Mouse (Mus musculus) activated CD4-positive, CD25-positive, alpha-beta regulatory T cell, adult 9 weeks (primary cell): ENCODE data around the gene Mdh2. TPM values are rescaled to one million over a fixed set of nuclear protein-coding genes. Genes with fewer than 3 reads are reported as not detected.

Experiments
- polyA plus RNA-seq: library from polyadenylated mRNA; unstranded; fragments of 100-300 nt; shearing (Covaris generic); gene quantifications from one replicate; pipeline ENCODE4 v1.2.1, GENCODE M21; 2017

The Mdh2 gene
- polyA plus RNA-seq: 545 TPM

GRCm38 (mm10) chr5:135778471-135779445, at the start of gene Mdh2:
Gene Mdh2, plus strand, starts transcription at chr5:135778480.

DNA sequence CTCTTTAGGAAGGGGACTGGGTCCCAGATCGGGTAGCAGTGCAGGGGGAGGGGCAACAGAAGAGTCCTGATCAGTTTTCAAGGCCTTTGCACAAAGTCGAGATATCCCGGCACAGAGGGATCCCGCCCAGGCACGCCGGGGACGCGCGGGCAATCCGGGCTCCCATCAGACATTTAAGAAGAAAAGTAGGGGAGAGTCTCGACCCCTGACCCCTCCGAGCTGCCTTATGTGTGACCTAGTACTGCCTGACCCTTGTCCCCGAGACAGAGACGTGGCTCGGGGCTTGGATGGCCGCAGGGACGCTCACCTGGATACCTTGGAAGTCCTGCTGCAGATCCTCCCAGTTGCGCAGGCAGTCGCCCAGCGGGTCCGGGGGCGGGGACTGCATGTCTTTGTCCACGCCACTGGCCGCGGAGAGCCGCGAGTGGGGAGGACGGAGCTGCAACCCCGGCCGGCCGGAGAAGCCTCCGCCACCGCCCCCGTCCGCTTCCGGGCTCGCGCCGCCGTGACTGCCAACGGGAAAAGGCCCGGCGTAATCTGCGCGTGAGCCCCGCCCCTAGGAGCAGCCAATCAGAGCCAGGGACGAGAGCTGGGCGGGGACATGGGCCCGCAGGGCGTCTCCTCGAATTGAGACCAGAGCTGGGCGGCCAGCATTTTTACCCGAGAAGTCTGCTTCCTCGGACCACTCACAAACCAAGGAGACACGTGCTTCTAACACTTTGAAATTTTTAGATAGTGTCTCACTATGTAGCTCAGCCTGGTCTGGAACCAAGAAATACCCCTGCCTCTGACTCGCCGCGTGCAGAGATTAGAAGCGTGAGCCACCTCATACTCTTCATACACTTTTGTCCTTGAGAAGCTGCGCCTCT, 34.3 kb upstream of the Mdh2 start, which contains the start of gene Tmem120a:
Gene Tmem120a (minus strand): TSS at position 708 of the 869 bp plus-strand sequence.

GRCm38 (mm10) chr5:135777796-135778470, 347 bp upstream of the Mdh2 start, which contains the start of gene Styxl1:
Gene Styxl1, minus strand, starts transcription at chr5:135778385.

GRCm38 (mm10) chr5:135806555-135807262, 28.4 kb downstream of the Mdh2 start, which contains the start of gene Srrm3:
Gene Srrm3, plus strand, starts transcription at chr5:135806890.

Other genes starting within 250 kb of the Mdh2 start
- gene Hip1, start 233.4 kb upstream of the Mdh2 start, polyA plus RNA-seq: 15.7 TPM
- not detected for gene Ccl26, start 214.9 kb upstream of the Mdh2 start, polyA plus RNA-seq
- gene Ccl24, start 205.4 kb upstream of the Mdh2 start, polyA plus RNA-seq: not detected
- gene Rhbdd2, start 145.9 kb upstream of the Mdh2 start, polyA plus RNA-seq: 29.1 TPM
- gene Por, start 108.4 kb upstream of the Mdh2 start, polyA plus RNA-seq: 85.0 TPM
- 60.2 TPM for gene Tmem120a, start 34.0 kb upstream of the Mdh2 start, polyA plus RNA-seq
- 0.67 TPM for gene Styxl1, start 95 bp upstream of the Mdh2 start, polyA plus RNA-seq
- gene Srrm3, start 28.4 kb downstream of the Mdh2 start, polyA plus RNA-seq: not detected
- gene Hspb1, start 109.4 kb downstream of the Mdh2 start, polyA plus RNA-seq: 1.4 TPM
- gene Ywhag, start 156.1 kb downstream of the Mdh2 start, polyA plus RNA-seq: 74.8 TPM
- 1.1 TPM for gene Ssc4d, start 196.1 kb downstream of the Mdh2 start, polyA plus RNA-seq
- gene Zp3, start 201.6 kb downstream of the Mdh2 start, polyA plus RNA-seq: not detected
- gene Dtx2, start 216.3 kb downstream of the Mdh2 start, polyA plus RNA-seq: 23.3 TPM